ENCODE assay signal across 14 mouse cellular contexts in genomic region chr7:132921971-132922370, GRCm38 (mm10).
"Had no signal": no experiment of that assay in that cellular context is flagged by ENCODE, and none has a peak within 500 bp of the region (broad histone marks: within the 10 kb centered on the region; RNA-seq: fewer than 3 reads in every experiment).

No protein-coding gene starts in this region.

- H3K4me3 ChIP-seq: liver, embryonic 13.5 days; myocyte; neural tube, embryonic 13.5 days had no signal

- H3K9me3 ChIP-seq: liver, embryonic 13.5 days had no signal

- H3K27ac ChIP-seq: liver, embryonic 13.5 days; macrophage; neural tube, embryonic 13.5 days had no signal

- H3K36me3 ChIP-seq: liver, embryonic 13.5 days; neural tube, embryonic 13.5 days had no signal

- H3K4me1 ChIP-seq: neural tube, embryonic 13.5 days had no signal

- H3K27me3 ChIP-seq: liver, embryonic 13.5 days; neural tube, embryonic 13.5 days had no signal

- DNase-seq: kidney, adult 18-20 months; kidney, adult 9 months; kidney, postnatal 14 days; kidney, postnatal 4 days; left cerebral cortex, postnatal 4 days; liver, embryonic 13.5 days; lung, embryonic 14.5 days; midbrain, embryonic 14.5 days; thymus, adult 18-20 months; thymus, postnatal 36 days had no signal

- H3K9ac ChIP-seq: liver, embryonic 13.5 days; lung, embryonic 14.5 days; neural tube, embryonic 13.5 days had no signal

- ATAC-seq: lung, postnatal 0 days had no signal

- H3K4me2 ChIP-seq: liver, embryonic 13.5 days; lung, embryonic 14.5 days; neural tube, embryonic 13.5 days had no signal
